Mouse (Mus musculus) liver (tissue): ENCODE results near the gene Kif3a.
"Not testable (repeated sequence)": the region's sequence is repeated elsewhere in the genome, so short reads cannot be mapped to it uniquely, and the experiment has no call there.

Source experiments
- DNase-seq: peaks from one replicate; pipeline ENCODE4 v3.0.0-alpha.2; 2020; ENCODE audit warnings: mixed read lengths

The Kif3a gene

DNA sequence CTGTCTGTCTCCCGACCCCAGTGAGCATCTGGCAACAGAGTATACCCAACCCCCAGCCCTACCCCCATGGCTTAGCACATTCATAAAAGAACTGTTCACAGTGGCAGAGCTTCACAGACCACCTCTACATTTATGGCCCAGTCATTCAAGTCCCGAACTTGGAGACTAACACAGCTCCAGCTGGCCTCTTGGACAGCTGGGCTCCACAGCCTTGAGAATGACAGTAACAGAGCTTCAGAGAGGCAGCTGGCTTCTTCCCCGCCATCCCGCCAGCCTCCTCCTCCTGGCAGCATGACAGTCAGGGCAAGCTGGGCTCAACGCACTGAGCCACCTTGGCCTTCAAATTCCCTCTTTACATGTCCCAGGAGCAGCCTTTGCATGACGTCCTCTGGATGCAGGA is 20.9 kb upstream of the Kif3a start:
- no peak for DNase-seq

DNA sequence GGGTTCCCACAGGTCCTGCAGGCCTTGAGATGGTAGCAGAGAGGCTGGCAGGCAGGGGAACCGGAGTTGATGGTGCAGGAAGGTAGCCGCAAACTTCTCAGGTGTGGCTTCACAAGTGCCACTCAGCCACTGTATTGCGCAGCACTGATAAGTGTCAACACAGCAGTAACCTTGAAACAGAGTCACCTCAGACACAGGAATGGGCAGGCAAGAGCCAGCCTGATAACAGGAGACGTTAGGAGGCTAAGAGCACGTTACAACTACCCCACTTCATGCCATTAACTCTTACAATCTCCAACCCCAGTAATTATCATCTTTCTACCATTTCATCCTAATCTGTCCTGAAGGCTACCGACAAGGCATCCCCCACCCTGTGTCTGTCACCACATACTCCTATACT is 19.6 kb upstream of the Kif3a start:
- peak; percentile 61 for DNase-seq

DNA sequence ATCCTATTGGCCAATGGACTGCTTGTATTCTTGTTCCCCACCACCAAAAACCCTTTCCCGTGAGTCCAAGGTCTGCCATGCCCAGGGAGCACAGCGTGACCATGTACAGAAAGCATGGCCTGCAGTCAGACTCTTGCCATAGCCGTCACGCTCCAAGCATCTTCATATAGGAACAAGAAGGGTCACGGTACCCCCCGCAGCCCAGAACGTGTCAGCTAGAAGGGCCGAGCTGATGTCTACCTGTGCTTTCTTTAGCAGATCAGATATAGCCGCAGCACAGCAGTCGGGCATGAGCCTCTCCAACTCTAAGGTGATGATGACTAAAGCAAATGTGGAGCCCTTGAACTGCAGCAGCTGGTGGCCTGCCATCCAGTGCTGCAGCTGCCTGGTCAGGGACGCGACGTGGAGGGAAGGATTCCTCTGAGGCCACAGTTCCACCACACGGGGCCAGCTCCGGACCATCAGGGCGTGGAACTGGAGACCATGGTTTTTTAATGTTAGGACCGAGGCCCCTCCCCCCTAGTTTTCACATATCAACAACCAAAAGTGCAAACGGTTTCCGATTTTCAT is 19.1 kb upstream of the Kif3a start:
- DNase-seq, result no peak

- DNase-seq, result no peak
Observed at GRCm38 (mm10) chr11:53550714-53551113, 16.5 kb upstream of the Kif3a start.

DNA sequence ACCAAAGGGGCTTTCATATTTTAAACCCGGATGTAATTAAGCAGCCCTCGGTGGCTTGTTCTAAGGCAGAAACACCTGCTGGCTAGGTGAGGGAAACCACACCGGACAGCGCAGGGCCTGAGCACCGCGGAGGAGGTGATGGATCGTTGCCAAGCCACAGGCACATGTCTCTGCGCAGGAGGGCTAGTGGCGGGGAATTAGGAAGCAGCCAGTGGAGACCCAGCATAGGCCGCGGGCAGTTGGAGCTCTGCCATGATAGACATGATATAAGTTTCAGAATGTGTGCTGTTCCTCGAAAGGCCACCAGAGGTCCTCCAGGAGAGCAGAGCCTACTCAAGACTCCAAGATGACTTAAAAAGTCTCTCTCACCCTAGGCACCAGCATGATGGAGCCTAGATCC is 15.4 kb upstream of the Kif3a start:
- peak; percentile 37 for DNase-seq

GRCm38 (mm10) chr11:53556529-53556928 is 10.7 kb upstream of the Kif3a start:
- not testable (repeated sequence) for DNase-seq

DNA sequence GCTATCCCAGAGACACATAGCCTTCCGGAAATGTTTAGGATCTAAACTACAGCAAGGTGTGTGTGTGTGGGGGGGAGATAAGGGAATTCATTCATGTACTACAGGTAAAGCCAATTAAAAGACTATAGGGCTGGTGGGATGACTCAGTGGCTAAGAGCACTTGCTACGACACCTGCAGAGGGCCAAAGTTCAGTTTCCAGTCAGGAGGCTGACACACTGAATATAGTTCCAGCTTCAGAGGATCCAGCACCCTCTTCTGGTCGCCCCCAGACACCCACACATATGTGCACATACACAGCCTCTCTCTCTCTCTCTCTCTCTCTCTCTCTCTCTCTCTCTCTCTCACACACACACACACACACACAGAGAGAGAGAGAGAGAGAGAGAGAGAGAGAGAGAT is 9.2 kb upstream of the Kif3a start:
- DNase-seq, result not testable (repeated sequence)

- not testable (repeated sequence) for DNase-seq
Observed at GRCm38 (mm10) chr11:53559980-53560379, 7.2 kb upstream of the Kif3a start.

DNA sequence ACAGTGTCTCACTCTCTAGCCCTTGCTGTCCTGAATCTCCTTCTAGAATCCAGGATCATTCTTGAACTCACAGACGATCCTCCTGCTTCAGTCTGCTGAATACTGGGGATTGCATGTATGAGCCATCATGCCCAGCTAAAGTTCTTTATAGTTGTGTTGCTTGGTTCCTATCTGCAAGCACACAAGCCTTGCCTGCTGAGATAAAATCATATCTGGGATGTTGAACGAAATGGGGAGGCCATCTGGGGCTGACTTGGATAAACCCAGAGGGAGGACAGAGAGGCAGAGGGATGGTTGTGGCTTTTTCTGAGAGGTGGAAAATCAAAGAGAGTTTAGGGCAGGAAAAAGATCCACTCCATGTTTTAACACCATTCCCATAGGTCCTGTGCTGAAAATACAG is 5.2 kb upstream of the Kif3a start:
- peak; percentile 37 for DNase-seq

GRCm38 (mm10) chr11:53566646-53567045 is 533 bp upstream of the Kif3a start:
- DNase-seq, result no peak

DNA sequence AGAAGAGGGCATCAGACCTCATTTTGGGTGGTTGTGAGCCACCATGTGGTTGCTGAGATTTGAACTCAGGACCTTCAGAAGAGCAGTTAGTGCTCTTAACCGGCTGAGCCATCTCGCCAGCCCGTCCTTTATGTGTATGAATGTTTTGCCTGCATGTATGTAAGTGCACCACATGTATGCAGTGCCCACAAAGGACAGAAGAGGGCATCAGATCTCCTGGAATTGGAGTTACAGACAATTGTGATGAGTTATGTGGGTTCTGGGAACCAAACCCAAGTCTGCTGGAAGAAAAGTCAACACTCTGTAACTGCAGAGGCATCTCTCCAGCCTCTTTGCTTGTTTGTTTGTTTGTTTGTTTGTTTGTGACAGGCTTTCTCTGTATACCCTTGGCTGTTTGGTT is 13.4 kb downstream of the Kif3a start:
- no peak for DNase-seq

DNA sequence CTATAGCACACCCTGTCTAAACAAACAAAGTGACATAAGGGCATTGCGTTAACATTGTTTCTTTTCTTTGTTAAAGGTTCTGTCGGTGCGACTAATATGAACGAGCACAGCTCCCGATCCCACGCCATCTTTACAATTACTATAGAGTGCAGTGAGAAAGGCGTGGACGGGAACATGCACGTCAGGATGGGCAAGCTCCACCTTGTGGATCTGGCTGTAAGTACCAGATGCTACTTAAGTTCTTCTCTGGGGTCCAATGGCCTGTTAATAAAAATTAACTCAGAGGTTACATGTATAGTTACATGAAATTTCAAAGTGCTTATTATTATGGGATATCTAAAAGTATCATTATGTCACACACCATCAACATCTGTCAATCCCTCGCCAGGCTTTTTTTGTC is 16.0 kb downstream of the Kif3a start:
- DNase-seq, result no peak

DNA sequence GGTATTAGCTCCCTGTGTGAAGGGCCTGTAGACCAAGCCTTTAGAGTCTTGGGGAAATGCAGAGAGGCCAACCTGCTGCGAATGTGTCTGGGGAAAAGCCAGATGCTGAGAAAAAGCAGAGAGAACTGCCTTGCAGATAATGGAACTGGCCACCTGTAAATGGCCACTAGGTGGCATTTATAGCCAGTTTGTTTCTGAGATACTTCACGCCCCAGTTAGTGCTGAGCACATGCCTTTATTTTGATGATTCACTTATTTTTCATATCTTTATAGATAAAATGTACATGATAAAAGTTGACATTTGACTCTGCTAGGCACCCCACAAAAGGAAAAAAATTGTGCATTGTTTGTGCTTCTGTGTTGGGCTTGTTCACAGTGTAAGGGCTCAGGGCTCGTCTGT is 17.7 kb downstream of the Kif3a start:
- DNase-seq, result peak; percentile 20

DNA sequence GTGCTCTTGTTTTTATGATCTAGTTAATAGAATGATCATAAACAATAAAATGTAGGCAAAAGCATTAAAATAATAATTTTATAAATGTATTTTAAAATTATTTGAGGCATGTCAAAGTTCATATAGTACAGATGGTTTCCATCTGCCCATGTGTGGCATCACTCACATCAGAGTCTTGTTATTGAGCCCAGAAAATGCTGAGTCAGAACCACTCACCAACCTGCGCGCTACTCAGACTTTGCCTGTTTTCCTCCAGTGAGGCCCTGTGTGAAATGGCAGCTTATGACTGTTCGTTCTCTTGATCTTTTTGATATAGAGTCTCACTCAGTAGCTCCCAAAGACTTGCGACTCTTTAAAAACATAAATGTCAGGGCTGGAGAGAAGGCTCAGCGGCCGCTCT is 18.3 kb downstream of the Kif3a start:
- DNase-seq, result peak; percentile 20

GRCm38 (mm10) chr11:53588279-53588678 is 21.1 kb downstream of the Kif3a start:
- no peak for DNase-seq

DNA sequence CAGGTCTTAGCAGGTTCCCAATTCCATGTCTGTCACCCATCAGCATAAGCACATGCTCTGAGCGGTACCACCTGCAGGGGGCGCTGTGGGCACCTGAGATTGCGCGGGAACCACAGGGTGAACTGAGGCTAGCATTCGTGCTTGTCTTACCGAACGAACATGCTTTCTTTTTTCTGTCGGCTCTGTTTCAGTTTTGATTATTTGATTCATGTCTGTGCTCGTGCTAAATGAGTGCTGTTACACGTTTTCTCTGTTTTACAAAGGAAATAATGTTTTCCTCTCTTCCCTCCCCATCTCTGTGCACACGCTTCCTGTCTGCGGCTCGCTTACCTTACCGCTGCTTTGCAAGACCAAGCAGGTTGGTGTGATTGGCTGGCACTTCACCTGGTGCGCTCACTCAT is 23.2 kb downstream of the Kif3a start:
- peak; percentile 86 for DNase-seq

GRCm38 (mm10) chr11:53591116-53591515 is 23.9 kb downstream of the Kif3a start:
- DNase-seq, result no peak

DNA sequence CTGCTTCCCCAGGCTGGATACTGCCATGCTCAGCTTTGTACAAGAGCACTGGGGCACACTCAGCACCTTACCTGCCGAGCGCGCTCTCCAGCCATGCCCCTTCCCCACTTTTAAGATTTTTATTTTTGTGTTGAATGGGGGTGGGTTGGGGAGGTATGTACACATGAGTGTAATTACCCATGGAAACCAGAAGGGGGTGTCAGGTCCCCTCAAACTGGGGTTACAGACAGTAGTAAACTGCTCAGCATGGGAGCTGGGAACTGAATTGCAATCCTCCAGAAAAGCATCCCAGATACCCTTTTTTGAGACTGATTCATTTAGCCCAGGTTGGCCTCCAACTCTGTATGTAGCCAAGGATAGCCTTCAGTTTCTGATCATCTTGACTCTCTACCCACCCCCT is 37.8 kb downstream of the Kif3a start:
- no peak for DNase-seq

GRCm38 (mm10) chr11:53605609-53606008 is 38.4 kb downstream of the Kif3a start:
- peak; percentile 30 for DNase-seq

DNA sequence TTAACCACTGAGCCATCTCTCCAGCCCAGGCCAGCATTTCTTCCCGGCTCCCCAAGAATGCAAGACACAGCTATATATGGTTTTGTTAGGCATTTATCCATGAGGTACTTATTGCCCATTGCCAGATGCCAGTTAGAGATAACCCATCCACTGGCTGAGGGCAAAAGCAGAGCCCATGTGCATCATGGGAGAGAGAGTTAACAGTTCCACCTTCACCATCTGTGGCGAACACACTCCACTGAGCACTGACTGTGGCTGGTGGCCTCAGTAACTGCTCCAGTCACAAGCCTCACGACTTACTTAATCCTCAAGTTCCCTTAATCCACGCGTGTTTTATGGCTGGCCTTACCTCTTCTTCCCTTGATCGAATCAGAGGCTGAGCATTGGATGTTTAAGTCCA is 42.1 kb downstream of the Kif3a start:
- DNase-seq, result peak; percentile 31

DNA sequence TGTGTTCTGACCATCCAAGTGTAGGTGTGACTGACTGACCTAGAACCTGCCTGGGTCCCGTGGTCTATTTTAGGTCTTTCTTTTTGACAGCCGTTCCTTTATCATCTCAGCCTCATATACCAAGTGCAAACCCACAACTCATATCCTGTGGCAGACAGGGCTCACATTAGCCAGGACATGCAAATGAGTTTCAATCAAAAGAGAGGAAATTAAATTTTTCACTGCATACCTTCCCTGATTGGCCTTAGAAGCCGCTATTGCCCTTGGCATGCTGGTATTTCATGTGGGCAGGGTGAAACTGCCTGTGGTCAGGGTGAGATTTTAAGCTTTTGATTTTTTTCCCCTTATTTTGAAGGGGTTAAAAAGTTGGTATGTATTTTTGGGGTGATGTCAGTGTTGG is 42.5 kb downstream of the Kif3a start:
- DNase-seq, result no peak

GRCm38 (mm10) chr11:53615172-53615571 is 48.0 kb downstream of the Kif3a start:
- DNase-seq, result peak; percentile 38

DNA sequence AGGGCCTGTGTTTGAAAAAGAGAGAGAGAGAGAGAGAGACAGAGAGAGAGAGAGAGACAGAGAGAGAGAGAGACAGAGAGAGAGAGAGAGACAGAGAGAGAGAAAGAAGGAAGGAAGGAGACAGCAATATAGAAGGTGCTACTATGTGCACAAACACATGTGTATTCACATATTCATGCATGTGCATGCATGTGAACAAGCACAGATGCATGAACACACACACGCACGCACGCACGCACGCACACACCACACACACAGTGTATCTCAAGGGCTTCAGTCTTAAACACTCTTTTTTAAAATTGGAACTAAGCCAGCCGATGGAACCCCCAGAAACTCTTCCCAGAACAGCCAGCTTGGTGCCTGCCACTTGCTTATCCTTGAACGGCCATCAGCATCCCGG is 48.4 kb downstream of the Kif3a start:
- no peak for DNase-seq

GRCm38 (mm10) chr11:53616748-53617558 is 49.8 kb downstream of the Kif3a start:
- DNase-seq, result peak; percentile 65
